Mouse (Mus musculus) ES-Bruce4 (cell line): ENCODE results near the gene Diras2. TPM values are rescaled to one million over a fixed set of nuclear protein-coding genes. Genes with fewer than 3 reads are reported as not detected.

Experiments used
- H3K27ac ChIP-seq: 2 replicates; pipeline ENCODE4 v1.5.1; 2012; ENCODE audit warnings: low read length, inconsistent platforms; ENCODE audit not compliant: insufficient read depth
- H3K27me3 ChIP-seq: 2 replicates; pipeline ENCODE4 v1.6.1; 2012; ENCODE audit warnings: mild to moderate bottlenecking, low read length, inconsistent platforms; ENCODE audit not compliant: control insufficient read depth, poor library complexity, insufficient read depth, severe bottlenecking
- H3K36me3 ChIP-seq: 2 replicates; pipeline ENCODE4 v1.6.1; 2012; ENCODE audit warnings: inconsistent platforms, mild to moderate bottlenecking, low read length, moderate library complexity; ENCODE audit not compliant: control insufficient read depth, poor library complexity, insufficient read depth, severe bottlenecking
- H3K4me1 ChIP-seq: one replicate; pipeline ENCODE4 v1.8.1; 2011; ENCODE audit warnings: low read length; ENCODE audit not compliant: control insufficient read depth, insufficient read depth
- H3K4me3 ChIP-seq: 2 replicates; pipeline ENCODE4 v1.5.1; 2011; ENCODE audit warnings: low read depth, mild to moderate bottlenecking, low read length
- H3K9ac ChIP-seq: 2 replicates; pipeline ENCODE4 v1.6.1; 2012; ENCODE audit warnings: low read depth, mild to moderate bottlenecking, inconsistent platforms; ENCODE audit not compliant: poor library complexity, severe bottlenecking
- H3K9me3 ChIP-seq: replicated peaks from 2 replicates; pipeline ENCODE4 v1.6.1; 2012; ENCODE audit warnings: mild to moderate bottlenecking, low read length, inconsistent platforms; ENCODE audit not compliant: control insufficient read depth, poor library complexity, insufficient read depth, severe bottlenecking
- CTCF ChIP-seq: IDR thresholded peaks from one replicate; pipeline ENCODE4 v1.8.1; 2011; ENCODE audit warnings: low read depth, low read length
- EP300 ChIP-seq: IDR thresholded peaks from 2 replicates; pipeline ENCODE4 v1.6.1; 2011; ENCODE audit warnings: low read depth, low read length; ENCODE audit not compliant: insufficient read depth
- POLR2A ChIP-seq: IDR thresholded peaks from one replicate; pipeline ENCODE4 v1.8.1; 2011; ENCODE audit warnings: low read length; ENCODE audit not compliant: insufficient read depth
- polyA plus RNA-seq: library from polyadenylated mRNA; stranded (reverse); fragments of >200 nt; gene quantifications from 2 replicates; pipeline ENCODE4 v1.2.4, GENCODE M21; 2011; ENCODE audit warnings: low read depth; ENCODE audit not compliant: missing spikeins, insufficient read depth, insufficient read length

Gene Diras2
- polyA plus RNA-seq, 1 experiment = 0.21 TPM

DNA sequence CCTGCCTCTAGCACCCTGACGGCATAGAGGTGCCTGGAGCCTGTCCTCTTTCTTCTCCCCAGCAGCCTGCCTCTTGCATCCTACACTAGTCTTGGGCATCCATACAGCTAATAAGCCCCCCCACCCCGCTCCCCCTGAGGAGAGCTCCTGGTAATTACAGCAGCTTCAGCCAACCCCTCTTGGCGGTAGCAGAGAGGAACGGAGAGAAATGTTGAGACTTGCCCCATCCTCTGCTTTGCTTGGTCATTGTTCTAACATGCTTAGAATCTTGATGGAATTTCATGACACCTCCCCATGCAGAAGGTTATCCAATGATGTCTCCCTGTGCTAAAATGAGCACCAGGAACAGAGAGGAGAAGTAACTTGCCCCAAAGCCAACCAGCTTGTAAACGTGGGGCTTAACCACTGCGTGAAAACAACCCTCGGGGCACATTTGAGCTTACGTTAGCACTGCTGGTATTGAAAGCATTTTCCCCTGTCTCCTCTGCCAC lies 11.0 kb upstream of the Diras2 start:
- no peak overlapping the region for H3K27ac ChIP-seq
- H3K9me3 ChIP-seq = no peaks in the 10 kb centered on the region
- TF ChIP-seq EP300 (no peak), POLR2A (no peak), CTCF (no peak)
- H3K27me3 ChIP-seq = no peaks in the 10 kb centered on the region
- H3K9ac ChIP-seq = no peak overlapping the region
- no peaks in the 10 kb centered on the region for H3K4me1 ChIP-seq
- no peak overlapping the region for H3K4me3 ChIP-seq
- H3K36me3 ChIP-seq = no peaks in the 10 kb centered on the region

DNA sequence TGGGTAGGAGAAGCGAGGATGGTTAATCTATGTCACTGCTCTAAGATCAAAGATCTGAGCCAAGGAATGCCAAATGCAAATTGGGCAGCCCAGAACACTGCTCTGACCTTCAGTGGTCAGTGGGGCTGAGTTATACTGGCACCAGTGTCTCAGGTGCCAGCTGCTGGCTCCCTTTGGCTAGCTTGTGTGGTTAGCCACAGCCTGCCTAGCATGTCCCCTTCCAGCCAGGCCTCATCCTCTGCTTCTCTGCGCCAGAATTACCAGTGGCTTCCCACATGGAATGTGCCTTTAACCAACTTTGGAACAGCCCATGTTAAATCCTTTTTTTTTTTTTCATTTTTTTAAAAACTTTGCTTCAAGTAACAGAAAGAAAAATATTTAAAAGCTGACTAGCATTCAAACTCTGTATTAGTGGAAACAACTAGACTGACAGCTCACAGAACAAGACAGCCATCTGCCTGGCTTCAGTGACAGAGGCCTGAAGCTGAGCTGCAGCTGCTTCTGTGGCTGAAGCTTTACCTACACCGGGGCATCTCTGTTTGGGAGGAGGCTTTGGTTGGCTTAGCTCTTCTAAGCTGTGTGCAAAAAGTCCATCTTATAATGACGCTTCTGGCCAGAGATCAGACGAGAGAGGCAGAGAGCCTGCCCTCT lies 10.4 kb upstream of the Diras2 start:
- Histone ChIP-seq H3K4me1 (no peaks in the 10 kb centered on the region), H3K27ac (no peak overlapping the region), H3K36me3 (no peaks in the 10 kb centered on the region), H3K27me3 (no peaks in the 10 kb centered on the region), H3K4me3 (no peak overlapping the region), H3K9me3 (no peaks in the 10 kb centered on the region), H3K9ac (no peak overlapping the region)
- TF ChIP-seq EP300 (no peak), POLR2A (no peak), CTCF (no peak)

- Histone ChIP-seq H3K4me3 (no peak overlapping the region), H3K9ac (no peak overlapping the region), H3K9me3 (no peaks in the 10 kb centered on the region), H3K27me3 (no peaks in the 10 kb centered on the region), H3K4me1 (no peaks in the 10 kb centered on the region), H3K36me3 (no peaks in the 10 kb centered on the region), H3K27ac (no peak overlapping the region)
- TF ChIP-seq CTCF (no peak), POLR2A (no peak), EP300 (no peak)
Measured at GRCm38 (mm10) chr13:52539461-52539860, 8.4 kb upstream of the Diras2 start.

DNA sequence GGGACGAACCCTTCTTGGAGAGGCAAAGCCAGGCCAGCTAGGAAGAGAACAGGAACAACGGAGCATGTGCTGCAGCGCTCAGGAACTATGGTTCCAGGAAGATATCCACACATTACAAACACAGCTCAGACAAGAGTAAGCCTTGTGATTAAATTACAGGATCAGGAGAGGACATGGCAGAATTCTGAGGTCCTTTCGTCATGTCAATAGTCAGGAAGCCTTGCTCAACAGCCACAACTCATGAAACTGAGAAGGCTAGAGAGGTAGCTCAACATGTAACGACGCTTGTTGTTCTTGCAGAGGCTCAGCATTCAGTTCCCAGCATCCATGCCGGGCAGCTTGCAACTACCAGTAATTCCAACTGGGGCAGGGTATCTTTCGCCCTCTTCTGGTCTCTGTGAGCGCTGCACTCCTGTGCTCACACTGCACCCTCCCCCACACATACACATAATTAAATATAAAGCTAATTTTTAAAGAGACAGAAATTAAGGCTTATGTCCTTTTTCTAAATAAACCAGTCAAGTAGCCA lies 7.6 kb upstream of the Diras2 start:
- H3K27ac ChIP-seq = no peak overlapping the region
- no peaks in the 10 kb centered on the region for H3K36me3 ChIP-seq
- TF ChIP-seq POLR2A (no peak), CTCF (peak; percentile 63)
- H3K9ac ChIP-seq = no peak overlapping the region
- H3K4me3 ChIP-seq = no peak overlapping the region
- H3K27me3 ChIP-seq = no peaks in the 10 kb centered on the region
- no peaks in the 10 kb centered on the region for H3K4me1 ChIP-seq
- no peaks in the 10 kb centered on the region for H3K9me3 ChIP-seq

- TF ChIP-seq EP300 = no peak
- TF ChIP-seq CTCF = no peak
- no peak for TF ChIP-seq POLR2A
- Histone ChIP-seq H3K4me1 (no peaks in the 10 kb centered on the region), H3K9ac (no peak overlapping the region), H3K36me3 (no peaks in the 10 kb centered on the region), H3K27ac (no peak overlapping the region), H3K27me3 (no peaks in the 10 kb centered on the region), H3K9me3 (no peaks in the 10 kb centered on the region), H3K4me3 (no peak overlapping the region)
Measured at GRCm38 (mm10) chr13:52537754-52538587, 6.9 kb upstream of the Diras2 start.

GRCm38 (mm10) chr13:52535542-52535941 lies 4.5 kb upstream of the Diras2 start:
- H3K27ac ChIP-seq = no peak overlapping the region
- TF ChIP-seq POLR2A (no peak), EP300 (no peak), CTCF (peak; percentile 66)
- H3K27me3 ChIP-seq = no peaks in the 10 kb centered on the region
- no peaks in the 10 kb centered on the region for H3K9me3 ChIP-seq
- no peak overlapping the region for H3K9ac ChIP-seq
- H3K36me3 ChIP-seq = no peaks in the 10 kb centered on the region
- no peaks in the 10 kb centered on the region for H3K4me1 ChIP-seq
- H3K4me3 ChIP-seq = no peak overlapping the region
